ENCODE assay signal across 1 mouse cellular context in genomic region chrX:77810608-77811206, GRCm38 (mm10).
TF ChIP-seq lines count a peak whose summit lies in the region.

No protein-coding gene starts in this region.

TF ChIP-seq in CH12.LX, 34 proteins besides CTCF, POLR2A, EP300 and RAD21 (continued from another document):
- no peak for TF ChIP-seq PAX5 (IDR thresholded peaks at IDR 0.05; ENCODE audit: low read length)
- TF ChIP-seq MXI1 (IDR thresholded peaks at IDR 0.05; ENCODE audit: low read depth, low read length) = no peak
- TF ChIP-seq JUN (IDR thresholded peaks at IDR 0.05; ENCODE audit: insufficient read depth, low read depth, low read length) = no peak
- TF ChIP-seq POLR2AphosphoS2 (IDR thresholded peaks at IDR 0.05; ENCODE audit: low read depth, low read length) = no peak
- TF ChIP-seq MEF2A (IDR thresholded peaks at IDR 0.05; ENCODE audit: borderline replicate concordance, low read depth, low read length) = no peak
- no peak for TF ChIP-seq UBTF (IDR thresholded peaks at IDR 0.05; ENCODE audit: low read depth, low read length)
- TF ChIP-seq MAFK (IDR thresholded peaks at IDR 0.05; ENCODE audit: insufficient replicate concordance, low read length) = no peak
